Mouse (Mus musculus) cerebellum, adult 9-11 months (tissue): ENCODE measurements around the gene Gm19402.

Source experiments
- DNase-seq: peaks from one replicate; pipeline ENCODE4 v3.0.0; 2022

Gm19402 gene

GRCm38 (mm10) chr10:77663949-77664665, 26.4 kb downstream of the Gm19402 start:
- DNase-seq: no peak

GRCm38 (mm10) chr10:77658286-77658994, 32.1 kb downstream of the Gm19402 start:
- no peak for DNase-seq

GRCm38 (mm10) chr10:77652046-77652445, 38.5 kb downstream of the Gm19402 start:
- no peak for DNase-seq

GRCm38 (mm10) chr10:77647901-77648300, 42.7 kb downstream of the Gm19402 start:
- no peak for DNase-seq

- no peak for DNase-seq
These were observed 43.1 kb downstream of the Gm19402 start for GRCm38 (mm10) chr10:77647461-77647860.

- no peak for DNase-seq
These were observed 45.0 kb downstream of the Gm19402 start for GRCm38 (mm10) chr10:77645571-77645970.

GRCm38 (mm10) chr10:77643160-77643559, 47.4 kb downstream of the Gm19402 start:
- DNase-seq: no peak
